Mouse (Mus musculus) ES-E14 (cell line): ENCODE results near the gene Zbtb8os.

Source experiments
- CHD2 ChIP-seq: IDR thresholded peaks from 2 replicates; pipeline ENCODE4 v1.6.1; 2014; ENCODE audit warnings: mild to moderate bottlenecking, low read depth, low read length, inconsistent platforms
- HCFC1 ChIP-seq: IDR thresholded peaks from 2 replicates; pipeline ENCODE4 v1.6.1; 2012; ENCODE audit warnings: low read length, inconsistent platforms, borderline replicate concordance; ENCODE audit not compliant: insufficient read depth
- MAFK ChIP-seq: IDR thresholded peaks from 2 replicates; pipeline ENCODE4 v1.6.1; 2014; ENCODE audit warnings: mild to moderate bottlenecking, low read depth, low read length, inconsistent platforms; ENCODE audit not compliant: insufficient read depth
- ZC3H11A ChIP-seq: IDR thresholded peaks from 2 replicates; pipeline ENCODE4 v1.6.1; 2012; ENCODE audit warnings: low read depth, mild to moderate bottlenecking, inconsistent platforms, low read length, borderline replicate concordance

DNA sequence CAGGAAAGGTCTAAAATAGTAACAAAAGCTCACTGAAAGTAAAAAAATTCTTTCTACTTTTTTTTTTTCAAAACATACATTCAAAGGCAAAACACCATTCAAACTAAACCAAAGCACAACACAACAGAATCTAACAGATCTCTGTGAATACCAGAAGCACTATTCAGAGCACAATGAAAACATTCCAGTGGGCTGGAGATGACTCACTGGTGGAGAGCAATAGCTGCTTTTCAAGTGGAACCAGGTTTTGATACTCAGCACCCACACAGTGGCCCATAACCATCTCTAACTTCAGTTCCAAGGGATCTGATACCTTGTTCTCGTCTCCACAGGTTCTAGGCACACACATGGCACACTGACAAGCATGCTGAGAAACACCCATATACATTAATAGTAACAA, 10.7 kb upstream of the Zbtb8os start:
- TF ChIP-seq MAFK (no peak), ZC3H11A (no peak), HCFC1 (no peak), CHD2 (no peak)
